Mouse (Mus musculus): ENCODE results near the gene Bicc1. TPM values are rescaled to one million over a fixed set of nuclear protein-coding genes. Genes with fewer than 3 reads are reported as not detected.

Gene Bicc1
- polyA plus RNA-seq, 1 experiment: 4.7 TPM

DNA sequence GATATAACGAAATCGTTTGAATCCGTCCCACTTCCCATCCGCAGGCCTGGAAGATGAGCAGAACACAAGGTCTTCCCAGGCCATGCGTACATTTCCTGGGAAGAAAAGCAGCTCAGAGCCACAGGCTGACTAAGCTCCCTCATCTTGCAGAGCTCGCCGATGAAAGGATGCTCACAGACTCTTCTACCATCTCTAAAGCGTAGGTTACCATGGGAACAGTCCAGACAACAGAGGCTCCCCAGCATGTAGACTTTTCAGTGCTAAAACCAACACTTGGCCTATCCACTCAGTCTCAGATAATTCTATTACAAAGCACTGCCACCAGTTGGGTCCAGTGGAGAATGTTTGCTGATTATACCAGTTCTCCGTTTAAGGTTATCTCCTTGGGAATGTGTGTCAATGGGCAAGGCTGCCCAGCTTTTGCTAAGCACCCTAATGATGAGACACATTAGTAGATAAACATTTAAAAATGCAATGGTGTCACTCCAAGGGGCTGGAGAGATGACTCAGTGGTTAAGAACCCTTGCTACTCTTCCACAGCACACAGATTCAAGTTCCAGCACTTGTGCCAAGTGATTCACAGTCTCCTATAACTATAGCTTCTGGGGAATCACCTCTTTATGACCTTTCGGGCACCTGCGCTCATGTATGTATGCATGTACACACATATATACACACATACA, 258.2 kb downstream of the Bicc1 start:
- peak; percentile 21 to 59 for DNase-seq (ENCODE audit: extremely low spot score in 1 of 2, low spot score in 1 of 2)

DNA sequence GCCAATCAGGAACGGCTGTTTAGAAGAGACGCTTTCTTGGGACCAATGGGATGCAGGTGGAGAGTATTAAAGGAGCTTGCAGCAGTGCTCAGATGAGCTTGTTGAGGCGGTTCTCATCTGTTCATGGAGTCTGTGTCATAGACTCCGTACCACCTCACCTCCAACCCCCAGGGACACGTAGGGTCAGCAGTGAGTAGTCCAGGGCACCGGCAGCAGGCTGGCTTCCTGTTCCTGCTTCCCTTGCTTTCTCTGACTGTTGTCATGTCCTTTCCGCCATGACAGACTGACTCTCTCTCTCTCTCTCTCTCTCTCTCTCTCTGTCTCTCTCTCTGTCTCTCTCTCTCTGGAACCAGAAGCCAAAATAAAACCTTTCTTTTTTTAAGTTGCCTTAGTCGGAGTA, 263.6 kb downstream of the Bicc1 start:
- no peak for DNase-seq (ENCODE audit: extremely low spot score in 1 of 2, low spot score in 1 of 2)

DNA sequence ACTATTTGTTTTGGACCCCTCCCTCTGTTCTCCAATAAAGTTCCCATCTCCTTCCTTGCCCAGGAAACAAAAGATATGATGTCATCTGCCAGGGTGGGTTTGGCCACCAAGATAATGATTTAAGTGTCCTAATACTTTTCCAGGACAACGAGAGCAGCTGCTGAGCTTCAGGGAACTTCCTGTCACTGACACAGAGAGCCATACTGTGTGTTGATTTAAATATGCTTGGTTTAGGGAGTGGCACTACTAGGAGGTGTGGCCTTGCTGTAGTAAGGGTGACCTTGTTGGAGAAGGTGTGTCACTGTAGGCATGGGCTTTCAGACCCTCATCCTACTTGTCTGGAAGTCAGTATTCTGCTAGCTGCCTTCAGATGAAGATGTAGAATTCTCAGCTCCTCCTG, 281.5 kb downstream of the Bicc1 start:
- no peak for DNase-seq (ENCODE audit: extremely low spot score in 1 of 2, low spot score in 1 of 2)

DNA sequence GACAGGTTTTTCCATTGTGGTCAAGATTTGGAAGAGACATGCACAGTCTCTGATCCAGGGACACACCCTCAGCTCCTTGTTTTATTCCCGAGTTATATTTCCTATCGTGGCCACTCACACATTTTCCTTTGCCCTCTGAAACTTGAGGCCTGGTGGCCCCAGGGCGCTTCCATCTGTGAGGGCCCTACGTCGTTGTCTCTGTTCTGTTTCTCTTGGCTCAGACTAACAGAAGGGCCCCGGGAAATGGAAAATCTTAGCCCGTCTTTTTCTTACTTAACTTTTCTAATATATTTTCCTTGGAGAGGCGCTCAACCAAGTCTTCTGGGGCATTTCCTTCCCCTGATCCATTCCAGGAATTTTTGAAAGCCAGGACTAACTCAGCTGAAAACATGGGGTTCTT, 281.9 kb downstream of the Bicc1 start:
- DNase-seq (ENCODE audit: extremely low spot score in 1 of 2, low spot score in 1 of 2): no peak

DNA sequence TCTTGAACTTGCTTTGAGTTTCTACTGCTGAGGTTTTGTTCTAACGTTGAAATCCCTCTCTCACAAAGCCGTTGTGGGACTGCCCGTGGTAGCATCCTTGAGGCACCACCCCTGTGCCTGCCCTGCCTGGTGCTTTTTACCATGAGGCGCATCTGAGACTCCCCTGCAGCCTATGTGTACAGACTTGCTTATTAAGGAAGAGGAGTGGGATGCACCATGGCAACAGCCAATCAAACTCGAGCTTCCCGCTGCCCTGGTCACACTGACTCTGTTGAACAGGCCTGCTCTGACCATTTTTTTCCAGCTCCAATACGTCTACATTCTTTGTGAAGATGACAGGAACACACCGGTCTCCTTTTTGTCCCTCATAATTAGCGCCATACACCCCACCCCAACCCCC, 283.0 kb downstream of the Bicc1 start:
- DNase-seq (ENCODE audit: extremely low spot score in 1 of 2, low spot score in 1 of 2): no peak

DNA sequence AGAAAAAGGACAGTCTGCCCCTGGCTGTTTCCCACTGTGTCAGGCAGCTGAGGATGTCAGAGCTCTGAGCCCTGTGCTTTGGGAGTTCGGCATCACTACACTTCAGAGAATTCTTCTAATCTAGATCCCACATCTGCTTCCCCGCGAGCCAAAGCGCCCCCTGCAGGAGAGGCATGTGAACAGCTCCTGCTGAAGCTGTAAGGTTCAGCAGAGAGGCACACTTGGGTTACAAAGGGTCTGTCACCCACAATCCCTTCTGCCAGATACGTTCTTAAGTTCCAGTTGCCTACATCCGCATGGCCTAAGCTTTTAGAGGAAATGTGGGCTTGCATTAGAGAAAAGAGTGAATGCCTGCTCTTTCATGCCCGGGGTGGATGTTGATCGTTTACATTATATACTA, 283.4 kb downstream of the Bicc1 start:
- DNase-seq (ENCODE audit: extremely low spot score in 1 of 2, low spot score in 1 of 2): no peak

DNA sequence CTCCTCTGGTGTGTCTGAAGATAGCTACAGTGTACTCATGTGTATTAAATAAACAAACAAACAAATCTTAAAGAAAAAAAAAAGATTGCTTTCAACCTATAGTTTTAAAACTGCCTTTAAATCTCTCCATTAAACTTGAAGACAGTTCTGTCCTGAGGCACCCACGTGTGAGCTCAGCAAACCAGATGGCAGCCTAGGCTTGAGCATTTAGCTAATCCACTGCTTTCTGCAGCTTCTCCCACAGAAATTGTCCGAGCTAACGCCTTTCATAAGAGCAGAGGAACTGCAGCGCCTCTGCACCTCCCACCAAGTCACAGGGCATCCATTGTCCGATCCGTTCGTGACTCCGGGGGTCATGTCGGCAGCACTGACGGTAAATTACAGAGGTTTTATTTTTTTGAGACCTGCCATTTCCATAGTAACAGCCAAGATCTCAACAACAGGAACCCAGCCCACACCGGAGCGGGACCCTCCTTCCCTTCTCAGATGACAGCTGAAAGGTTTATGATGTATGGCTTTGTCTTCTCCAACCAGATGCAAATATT, 284.4 kb downstream of the Bicc1 start:
- DNase-seq (ENCODE audit: extremely low spot score in 1 of 2, low spot score in 1 of 2): peak in 1 of 2 experiments; percentile 49

Other genes starting within 250 kb of the Bicc1 start
- gene Tfam, start 78.6 kb upstream of the Bicc1 start, polyA plus RNA-seq (2012; rRNA removed): 24.5 and 25.2 TPM in 2 replicates
- gene Ube2d1, start 125.6 kb upstream of the Bicc1 start, polyA plus RNA-seq (2012; rRNA removed): 96.7 and 106 TPM in 2 replicates
- gene Cisd1, start 185.3 kb upstream of the Bicc1 start, polyA plus RNA-seq (2012; rRNA removed): 167 and 178 TPM in 2 replicates
- 16.3 and 18.5 TPM in 2 replicates for gene Ipmk, start 188.1 kb upstream of the Bicc1 start, polyA plus RNA-seq (2012; rRNA removed)

All from frontal cortex, adult 2 months (tissue).